In the genomic region with DNA sequence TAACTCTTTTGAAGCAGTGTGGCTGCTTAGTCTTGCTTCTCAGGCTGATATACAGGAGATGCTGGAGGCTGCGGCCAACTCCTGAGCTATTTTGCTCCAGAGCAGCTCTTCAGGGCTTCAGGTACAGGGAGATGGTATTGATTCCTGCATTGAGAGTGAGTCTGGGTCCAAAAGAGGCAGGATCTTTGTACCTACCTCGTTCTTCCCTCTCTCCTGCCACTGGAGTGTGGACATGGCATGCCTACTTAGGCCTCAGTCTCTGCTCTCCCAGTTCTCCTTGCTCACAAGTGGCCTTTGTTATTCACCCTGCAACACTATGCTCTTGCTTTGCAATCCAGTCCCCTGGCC, we compare ENCODE assay signal across 17 mouse cellular contexts.
DNase-seq lines count a peak whose midpoint lies in the region; ATAC-seq and TF ChIP-seq lines count a peak whose summit lies in the region.
"Had no signal": no experiment of that assay in that cellular context is flagged by ENCODE, and none has a peak within 500 bp of the region (broad histone marks: within the 10 kb centered on the region; RNA-seq: fewer than 3 reads in every experiment).

No protein-coding gene starts in this region.

- H3K9ac ChIP-seq in hindbrain, embryonic 11.5 days (ENCODE audit: low read depth, low read length): no peak overlapping the region
- no peak overlapping the region for H3K9ac ChIP-seq in hindbrain, postnatal 0 days (replicated peaks; ENCODE audit: low read length)
- H3K9ac ChIP-seq in embryonic facial prominence, embryonic 12.5 days: no peak overlapping the region
- H3K9ac ChIP-seq in forebrain, embryonic 13.5 days: no peak overlapping the region
- no peak overlapping the region for H3K9ac ChIP-seq in limb, embryonic 13.5 days
- H3K9ac ChIP-seq: hindbrain, embryonic 14.5 days; liver, embryonic 13.5 days; lung, embryonic 14.5 days had no signal

- no peak for DNase-seq in hindbrain, embryonic 11.5 days (ENCODE audit: low spot score)
- DNase-seq in hindbrain, postnatal 0 days (ENCODE audit: low spot score): no peak
- DNase-seq in adrenal gland, adult 18-20 months (ENCODE audit: low spot score in 2 of 2): no peak
- DNase-seq in gastrocnemius, postnatal 4 days (ENCODE audit: low spot score in 2 of 2): no peak
- DNase-seq: adrenal gland, adult 2 months; cerebellum, adult 9-10 months; gastrocnemius, postnatal 10 days; kidney, postnatal 36 days; left cerebral cortex, postnatal 4 days; liver, embryonic 13.5 days; lung, embryonic 14.5 days; lung, postnatal 4 days had no signal

- no peaks in the 10 kb centered on the region for H3K9me3 ChIP-seq in hindbrain, embryonic 11.5 days (ENCODE audit: control insufficient read depth, low read length)
- H3K9me3 ChIP-seq in hindbrain, postnatal 0 days (ENCODE audit: low read length): no peaks in the 10 kb centered on the region
- H3K9me3 ChIP-seq in embryonic facial prominence, embryonic 12.5 days: no peaks in the 10 kb centered on the region
- H3K9me3 ChIP-seq in forebrain, embryonic 13.5 days (replicated peaks): no peaks in the 10 kb centered on the region
- no peaks in the 10 kb centered on the region for H3K9me3 ChIP-seq in limb, embryonic 13.5 days
- H3K9me3 ChIP-seq: liver, embryonic 13.5 days had no signal

- H3K4me1 ChIP-seq in hindbrain, embryonic 11.5 days (replicated peaks; ENCODE audit: control insufficient read depth, insufficient read depth, low read length): peaks cover 10% of the 10 kb centered on the region
- peaks cover 5% of the 10 kb centered on the region; the same call in 1 of the 2 replicates for H3K4me1 ChIP-seq in hindbrain, postnatal 0 days (ENCODE audit: insufficient read depth, low read length)
- peaks cover 30% of the 10 kb centered on the region for H3K4me1 ChIP-seq in embryonic facial prominence, embryonic 12.5 days
- H3K4me1 ChIP-seq in forebrain, embryonic 13.5 days: peaks cover 27% of the 10 kb centered on the region
- H3K4me1 ChIP-seq in limb, embryonic 13.5 days: peaks cover 26% of the 10 kb centered on the region
- H3K4me1 ChIP-seq: liver, embryonic 13.5 days had no signal

- H3K4me2 ChIP-seq in hindbrain, embryonic 11.5 days (replicated peaks; ENCODE audit: low read depth, low read length): no peak overlapping the region
- no peak overlapping the region for H3K4me2 ChIP-seq in hindbrain, postnatal 0 days (ENCODE audit: low read depth, low read length)
- H3K4me2 ChIP-seq in embryonic facial prominence, embryonic 12.5 days (replicated peaks): no peak overlapping the region
- H3K4me2 ChIP-seq in forebrain, embryonic 13.5 days: no peak overlapping the region
- H3K4me2 ChIP-seq in limb, embryonic 13.5 days (replicated peaks): no peak overlapping the region
- H3K4me2 ChIP-seq: hindbrain, embryonic 14.5 days; liver, embryonic 13.5 days; lung, embryonic 14.5 days had no signal

- no peak overlapping the region for H3K27ac ChIP-seq in hindbrain, embryonic 11.5 days (ENCODE audit: low read depth, low read length)
- H3K27ac ChIP-seq in hindbrain, postnatal 0 days: no peak overlapping the region
- H3K27ac ChIP-seq in embryonic facial prominence, embryonic 12.5 days: peak overlapping the region; percentile 75
- peak overlapping the region; percentile 45; the same call in 1 of the 2 replicates for H3K27ac ChIP-seq in forebrain, embryonic 13.5 days
- H3K27ac ChIP-seq in limb, embryonic 13.5 days: no peak overlapping the region
- H3K27ac ChIP-seq: hindbrain, embryonic 14.5 days; liver, embryonic 13.5 days had no signal

- H3K36me3 ChIP-seq in hindbrain, embryonic 11.5 days (ENCODE audit: control insufficient read depth, insufficient read depth, low read length): no peaks in the 10 kb centered on the region
- no peaks in the 10 kb centered on the region for H3K36me3 ChIP-seq in hindbrain, postnatal 0 days (ENCODE audit: insufficient read depth, low read length)
- H3K36me3 ChIP-seq in embryonic facial prominence, embryonic 12.5 days: no peaks in the 10 kb centered on the region
- no peaks in the 10 kb centered on the region for H3K36me3 ChIP-seq in forebrain, embryonic 13.5 days (ENCODE audit: poor library complexity, severe bottlenecking)
- no peaks in the 10 kb centered on the region for H3K36me3 ChIP-seq in limb, embryonic 13.5 days
- H3K36me3 ChIP-seq: liver, embryonic 13.5 days had no signal

- TF ChIP-seq CTCF in hindbrain, postnatal 0 days (IDR thresholded peaks at IDR 0.05; ENCODE audit: low read depth): no peak

- ATAC-seq in hindbrain, embryonic 11.5 days (ENCODE audit: low FRiP score): peak; percentile 15; the same call in 1 of the 2 replicates
- no peak for ATAC-seq in hindbrain, postnatal 0 days
- no peak for ATAC-seq in embryonic facial prominence, embryonic 12.5 days (ENCODE audit: insufficient number of reproducible peaks, insufficient read depth, low FRiP score, low TSS enrichment)
- ATAC-seq in forebrain, embryonic 13.5 days: peak; percentile 17; the same call in 1 of the 2 replicates
- ATAC-seq in limb, embryonic 13.5 days (ENCODE audit: low FRiP score, low read depth): 0 out of 2 replicates have a peak, but pooled peaks have one; percentile 11
- ATAC-seq: intestine, embryonic 16.5 days had no signal

- H3K27me3 ChIP-seq in hindbrain, embryonic 11.5 days (ENCODE audit: control insufficient read depth, insufficient read depth, low read length): no peaks in the 10 kb centered on the region
- no peaks in the 10 kb centered on the region for H3K27me3 ChIP-seq in hindbrain, postnatal 0 days (ENCODE audit: insufficient read depth, low read length)
- no peaks in the 10 kb centered on the region for H3K27me3 ChIP-seq in embryonic facial prominence, embryonic 12.5 days
- H3K27me3 ChIP-seq in forebrain, embryonic 13.5 days: 0 out of 2 replicates have a peak, but pooled peaks cover 6% of the 10 kb centered on the region
- H3K27me3 ChIP-seq in limb, embryonic 13.5 days: no peaks in the 10 kb centered on the region
- H3K27me3 ChIP-seq: liver, embryonic 13.5 days had no signal

- no peak overlapping the region for H3K4me3 ChIP-seq in hindbrain, embryonic 11.5 days (ENCODE audit: low read depth, low read length)
- no peak overlapping the region for H3K4me3 ChIP-seq in hindbrain, postnatal 0 days (ENCODE audit: low read length)
- no peak overlapping the region for H3K4me3 ChIP-seq in embryonic facial prominence, embryonic 12.5 days
- H3K4me3 ChIP-seq in forebrain, embryonic 13.5 days: no peak overlapping the region
- no peak overlapping the region for H3K4me3 ChIP-seq in limb, embryonic 13.5 days
- H3K4me3 ChIP-seq: liver, embryonic 13.5 days had no signal

- WGBS in hindbrain, embryonic 11.5 days: 65% methylated on average over 2 of the region's 2 CpGs
- 68% methylated on average over 2 of the region's 2 CpGs for WGBS in hindbrain, postnatal 0 days
- 41% methylated on average over 2 of the region's 2 CpGs for WGBS in embryonic facial prominence, embryonic 12.5 days
- WGBS in forebrain, embryonic 13.5 days: 42% methylated on average over 2 of the region's 2 CpGs
- WGBS in limb, embryonic 13.5 days: 32% methylated on average over 2 of the region's 2 CpGs

Comparison
In these comparisons a context has a peak if more than half of its experiments do, and no peak if none do; other contexts are left out.
1. ATAC-seq: peak in hindbrain, embryonic 11.5 days (single experiment), forebrain, embryonic 13.5 days (single experiment) and limb, embryonic 13.5 days (single experiment); none in hindbrain, postnatal 0 days (single experiment) and embryonic facial prominence, embryonic 12.5 days (single experiment).
2. H3K27ac ChIP-seq: peak in embryonic facial prominence, embryonic 12.5 days (single experiment) and forebrain, embryonic 13.5 days (single experiment); none in hindbrain, embryonic 11.5 days (single experiment), hindbrain, postnatal 0 days (single experiment) and limb, embryonic 13.5 days (single experiment).